Mouse (Mus musculus) embryonic fibroblast, embryonic 13.5 days (primary cell): Measurements from ENCODE around the gene Wsb1.

Experiments
- CTCF ChIP-seq: IDR thresholded peaks from 2 replicates; pipeline ENCODE4 v1.5.1; 2011; ENCODE audit warnings: mild to moderate bottlenecking, control low read depth, low read length, moderate library complexity, borderline replicate concordance; ENCODE audit not compliant: insufficient read depth
- POLR2A ChIP-seq: IDR thresholded peaks from 2 replicates; pipeline ENCODE4 v1.6.1; 2011; ENCODE audit warnings: low read depth, mild to moderate bottlenecking, control low read depth, low read length, moderate library complexity

DNA sequence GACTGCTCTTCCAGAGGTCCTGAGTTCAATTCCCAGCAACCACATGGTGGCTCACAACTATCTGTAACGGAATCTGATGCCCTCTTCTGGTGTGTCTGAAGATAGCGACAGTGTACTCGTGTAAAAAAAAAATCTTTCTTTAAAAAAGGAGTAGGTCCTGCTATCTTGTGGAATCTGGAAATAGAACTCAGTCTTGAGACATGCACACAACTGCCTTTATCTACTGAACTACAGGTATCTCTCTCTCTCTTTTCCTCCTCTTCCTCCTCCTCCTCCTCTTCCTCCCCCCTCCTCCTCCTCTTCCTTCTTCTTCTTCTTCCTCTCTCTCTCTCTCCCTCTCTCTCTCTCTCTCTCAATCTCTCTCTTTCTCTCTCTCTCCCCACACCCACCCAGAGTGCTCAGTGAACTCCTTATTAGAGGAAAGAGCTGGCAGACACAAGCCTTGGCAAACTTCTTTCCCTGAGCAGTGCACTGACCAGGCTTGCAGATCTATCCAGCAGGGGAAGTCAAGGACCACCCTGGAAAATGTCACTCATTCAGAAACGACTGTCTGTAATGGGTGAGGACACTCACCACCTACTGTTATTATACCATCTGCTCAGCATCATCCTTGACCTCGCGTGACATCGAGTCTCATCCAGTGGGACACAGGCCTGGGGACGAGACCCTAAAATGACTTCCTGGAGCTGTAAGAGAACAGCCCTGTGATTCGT lies 45.4 kb upstream of the Wsb1 start:
- TF ChIP-seq POLR2A (no peak), CTCF (no peak)
